Mouse (Mus musculus) layer of hippocampus, postnatal 25 days (tissue): Measurements from ENCODE around the gene Kdm1a. TPM values are rescaled to one million over a fixed set of nuclear protein-coding genes. Genes with fewer than 3 reads are reported as not detected.

Source experiments
- DNase-seq, 2 experiments: peaks; one replicate each; pipeline ENCODE4 v3.0.0; 2022; ENCODE audit warnings: mixed read lengths in 2 of 2, low spot score in 1 of 2; ENCODE audit errors: extremely low spot score in 1 of 2
- microRNA-seq, 2 experiments: library from miRNA; unstranded; fragments of <30 nt; microRNA quantifications; one replicate each; pipeline ENCODE4 v1.2.0; 2021
- total RNA-seq, 2 experiments: library from RNA; stranded (reverse); gene quantifications; 2 replicates each; pipeline ENCODE4 v1.2.3; 2021

Kdm1a gene
- total RNA-seq, 2 experiments from 2014 or later, result 97.1 to 109 TPM

DNA sequence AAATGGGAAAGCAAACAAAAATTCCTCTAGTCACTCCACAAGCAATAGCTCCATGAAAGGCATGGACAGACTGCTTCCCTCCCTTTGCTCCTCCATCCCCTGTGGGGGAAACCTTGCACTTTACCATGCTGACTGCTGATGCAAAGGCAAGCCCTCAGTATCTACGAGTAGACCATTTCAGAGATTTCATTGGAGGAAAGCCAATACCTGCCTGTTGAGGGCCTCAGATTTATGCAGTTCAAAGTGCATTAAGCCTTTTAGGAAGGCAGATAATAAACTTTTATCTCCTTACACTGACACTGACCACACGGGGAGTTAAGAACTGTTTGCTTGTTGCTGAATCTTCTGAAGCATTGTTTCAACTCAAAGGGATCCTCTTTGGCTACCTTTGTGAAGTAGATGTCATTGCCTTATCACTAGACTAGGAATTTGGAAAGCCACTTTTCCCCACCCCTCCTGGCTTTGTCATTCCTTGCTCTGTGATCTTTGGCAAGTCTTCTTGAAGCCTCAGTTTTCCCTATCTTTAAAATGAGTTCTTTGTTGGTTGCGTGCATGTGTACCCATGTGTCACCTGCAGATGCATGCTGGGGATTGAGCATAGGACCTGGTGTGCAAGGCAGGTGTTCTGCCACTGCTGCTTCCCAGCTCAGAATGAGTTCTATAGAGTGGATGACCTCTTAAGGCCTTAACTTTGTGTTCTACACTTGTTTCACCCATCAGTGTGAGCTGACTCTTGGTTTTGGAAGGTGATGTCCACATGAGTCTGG lies 56.1 kb downstream of the Kdm1a start:
- no peak for DNase-seq

DNA sequence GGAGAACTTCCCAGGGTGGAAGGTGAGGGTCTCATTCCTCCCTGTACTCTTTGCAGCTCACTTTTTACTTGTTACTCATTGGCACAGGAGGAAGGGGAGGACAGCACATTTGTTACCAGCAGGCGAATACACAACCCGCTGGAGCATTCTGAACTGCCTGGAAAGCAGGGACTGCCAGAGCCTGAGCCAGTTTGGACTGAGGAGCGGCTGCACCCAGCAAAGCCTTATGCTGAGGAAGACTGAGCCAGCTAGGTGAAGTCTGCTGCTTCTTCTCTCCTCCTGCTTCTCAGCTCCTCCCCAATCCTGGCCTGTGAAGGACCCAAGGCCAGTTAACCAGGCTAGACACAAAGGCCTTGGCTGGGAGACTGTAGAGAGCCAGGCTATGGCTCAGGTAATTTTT lies 57.4 kb downstream of the Kdm1a start:
- no peak for DNase-seq

DNA sequence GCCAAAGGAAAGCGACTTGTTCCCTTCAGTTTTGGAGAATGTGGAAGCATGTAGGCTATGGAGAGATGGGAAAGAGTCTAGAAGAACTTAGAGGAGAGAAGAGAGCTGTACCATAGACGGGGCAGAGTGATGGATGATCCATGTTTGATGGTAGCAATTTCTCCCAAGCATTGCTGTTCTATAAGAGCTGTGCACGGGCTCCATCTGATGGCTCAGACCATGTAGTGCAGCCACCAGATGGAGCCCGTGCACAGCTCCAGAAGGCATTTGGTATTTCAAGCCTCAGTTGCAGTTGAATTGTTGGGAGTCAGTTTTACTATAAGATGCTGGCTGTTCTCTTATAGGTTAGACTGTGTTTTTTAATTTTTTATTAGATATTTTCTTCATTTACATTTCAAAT lies 76.1 kb downstream of the Kdm1a start:
- DNase-seq, result peak in 1 of 2 experiments; percentile 75

DNA sequence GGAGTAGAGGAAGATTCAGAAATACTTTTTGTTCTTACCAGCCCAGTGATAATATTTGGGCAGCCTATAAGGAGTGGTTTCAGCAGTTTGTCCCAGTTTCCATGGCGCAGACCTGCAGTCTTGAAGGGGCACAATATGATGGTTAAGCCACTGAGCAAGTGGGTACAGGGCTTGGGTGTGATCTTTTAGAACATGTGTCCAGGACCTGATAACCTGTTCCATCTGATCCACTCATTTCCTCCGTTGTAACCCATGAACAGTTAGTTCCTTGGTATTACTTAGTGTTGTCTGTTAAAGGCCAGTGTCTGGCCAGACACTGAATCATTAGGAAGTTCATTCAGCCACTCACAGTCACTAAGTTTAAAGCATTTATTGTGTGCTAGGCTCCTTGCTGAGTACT lies 78.2 kb downstream of the Kdm1a start:
- DNase-seq, result no peak

DNA sequence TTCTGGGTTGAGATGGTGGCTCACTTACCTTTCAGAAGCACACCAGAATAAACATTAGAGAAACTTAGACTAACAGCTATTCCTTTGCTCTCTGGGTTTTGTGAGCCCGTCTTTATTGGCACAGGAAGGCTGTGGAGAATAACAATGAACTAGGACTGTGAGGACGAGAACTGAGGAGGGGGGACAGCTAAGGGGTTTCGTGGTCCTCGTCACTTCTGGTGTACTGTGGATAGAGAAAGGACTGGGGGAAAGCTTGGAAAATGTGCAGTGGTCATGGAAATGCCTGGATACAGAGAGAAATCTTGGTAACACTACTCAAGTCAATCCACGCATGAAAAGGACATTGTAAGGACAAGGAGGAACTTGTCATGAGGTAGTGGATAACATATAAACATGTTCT lies 80.6 kb downstream of the Kdm1a start:
- DNase-seq, result no peak

DNA sequence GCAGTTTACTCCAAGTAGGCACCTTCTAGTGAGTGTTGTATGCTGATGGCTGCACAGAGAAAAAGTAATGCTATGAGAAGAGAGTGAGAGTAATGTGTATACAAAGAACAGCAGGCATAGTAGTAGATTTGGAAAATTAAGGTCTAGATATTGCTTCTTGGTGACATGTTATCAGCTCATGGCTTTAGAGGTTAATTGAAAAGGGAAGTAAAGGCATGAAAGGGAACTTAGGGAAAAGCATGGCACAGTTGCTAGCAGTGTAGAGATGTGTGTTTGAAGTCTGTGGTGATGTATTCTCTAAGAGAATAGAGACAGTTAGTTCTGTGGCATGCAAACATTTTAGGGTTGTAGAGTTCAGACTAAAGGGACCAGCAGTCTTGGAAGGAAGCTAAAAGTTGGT lies 82.7 kb downstream of the Kdm1a start:
- no peak for DNase-seq

DNA sequence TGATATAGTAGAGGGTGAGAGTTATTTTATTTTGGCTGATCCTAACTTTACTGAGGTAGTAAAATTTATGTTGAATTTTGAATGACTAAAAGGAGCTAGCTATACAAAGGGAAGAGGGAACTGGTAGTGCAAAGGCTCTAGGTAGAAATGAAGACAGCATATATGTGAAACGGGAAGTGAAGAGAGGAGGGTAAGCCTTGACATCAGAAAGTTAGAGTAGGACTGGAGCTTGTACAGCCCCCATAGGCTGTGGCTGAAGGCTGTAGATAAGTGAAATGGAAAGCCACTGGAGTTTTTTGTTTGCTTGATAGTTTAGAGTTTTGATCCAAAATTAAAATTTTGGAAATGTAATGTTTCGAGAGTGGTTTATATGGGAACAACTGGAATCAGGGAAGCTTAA lies 83.9 kb downstream of the Kdm1a start:
- no peak for DNase-seq

DNA sequence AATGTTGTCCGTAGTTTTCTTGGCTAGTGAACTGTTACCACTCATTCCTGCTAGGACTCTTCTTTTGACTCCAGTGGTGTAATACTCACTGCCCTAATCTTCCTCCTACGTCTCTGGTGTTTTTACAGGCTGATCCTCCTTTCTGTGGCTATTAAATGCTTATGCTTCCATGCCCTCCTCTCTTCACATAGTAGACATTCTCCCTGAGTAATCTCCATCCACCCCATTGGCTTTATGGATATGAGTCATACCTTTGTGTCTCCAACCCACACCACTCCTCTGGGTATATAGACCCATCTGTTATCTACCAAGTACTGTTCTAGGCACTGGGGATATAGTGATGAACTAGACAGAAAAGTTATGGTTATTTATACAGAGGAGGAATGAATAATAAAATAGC lies 84.4 kb downstream of the Kdm1a start:
- DNase-seq, result no peak

DNA sequence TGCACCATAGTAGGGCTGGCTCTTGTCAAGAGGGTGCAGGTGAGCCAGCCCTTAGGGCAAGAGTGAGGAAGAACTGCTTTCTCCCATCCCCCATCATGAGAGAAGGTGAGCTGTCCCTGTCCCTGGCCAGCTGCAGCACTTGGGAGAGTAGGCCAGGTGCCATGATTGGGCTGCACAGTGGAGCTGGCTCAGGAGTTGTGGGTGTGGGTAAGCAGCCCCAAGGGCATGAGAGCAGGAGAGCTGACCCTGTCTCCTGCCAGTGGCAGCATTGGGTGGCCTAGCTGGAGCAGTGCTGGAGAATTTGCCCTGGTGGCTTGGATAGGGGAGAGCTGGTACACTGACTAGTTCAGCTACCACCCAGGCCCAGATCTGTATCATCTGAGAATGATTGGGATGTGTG lies 89.6 kb downstream of the Kdm1a start:
- no peak for DNase-seq

DNA sequence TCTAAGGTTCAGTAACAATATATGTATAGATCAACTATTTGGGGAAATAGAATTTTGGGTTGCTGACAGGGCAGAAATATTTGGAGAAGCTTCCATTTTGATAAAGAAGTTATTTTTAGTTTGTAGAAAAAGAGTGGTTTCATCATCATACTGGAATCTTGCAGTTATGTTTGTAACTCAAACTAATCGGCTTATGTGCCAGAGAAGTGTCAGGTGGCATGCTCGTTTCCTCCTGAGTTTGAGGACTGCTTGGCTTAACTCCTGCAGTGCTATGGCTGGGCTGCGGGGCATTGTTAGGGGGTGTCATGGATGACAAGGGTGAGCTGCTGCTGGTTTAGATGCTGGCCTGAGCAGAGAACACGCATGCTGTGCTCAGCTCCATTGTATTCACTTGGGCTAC lies 90.8 kb downstream of the Kdm1a start:
- DNase-seq, result no peak

DNA sequence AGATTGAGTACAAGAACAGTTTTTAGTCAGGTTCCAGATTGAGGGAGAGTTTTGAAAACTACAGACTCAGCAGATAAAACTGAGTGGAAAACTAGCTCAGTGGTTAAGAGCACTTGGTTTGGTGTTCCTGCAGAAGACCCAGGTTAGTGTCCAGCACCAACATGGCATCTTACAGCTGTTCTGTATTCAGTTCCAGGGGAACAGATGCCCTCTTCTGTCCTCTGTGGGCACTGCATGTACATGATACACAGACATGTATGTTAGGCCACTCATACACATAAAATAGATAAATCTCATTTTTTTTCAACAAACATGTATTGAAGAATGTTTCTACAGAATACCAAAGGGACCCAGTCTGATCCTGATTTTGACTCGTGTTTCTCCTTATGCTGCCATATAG lies 92.7 kb downstream of the Kdm1a start:
- DNase-seq, result no peak

DNA sequence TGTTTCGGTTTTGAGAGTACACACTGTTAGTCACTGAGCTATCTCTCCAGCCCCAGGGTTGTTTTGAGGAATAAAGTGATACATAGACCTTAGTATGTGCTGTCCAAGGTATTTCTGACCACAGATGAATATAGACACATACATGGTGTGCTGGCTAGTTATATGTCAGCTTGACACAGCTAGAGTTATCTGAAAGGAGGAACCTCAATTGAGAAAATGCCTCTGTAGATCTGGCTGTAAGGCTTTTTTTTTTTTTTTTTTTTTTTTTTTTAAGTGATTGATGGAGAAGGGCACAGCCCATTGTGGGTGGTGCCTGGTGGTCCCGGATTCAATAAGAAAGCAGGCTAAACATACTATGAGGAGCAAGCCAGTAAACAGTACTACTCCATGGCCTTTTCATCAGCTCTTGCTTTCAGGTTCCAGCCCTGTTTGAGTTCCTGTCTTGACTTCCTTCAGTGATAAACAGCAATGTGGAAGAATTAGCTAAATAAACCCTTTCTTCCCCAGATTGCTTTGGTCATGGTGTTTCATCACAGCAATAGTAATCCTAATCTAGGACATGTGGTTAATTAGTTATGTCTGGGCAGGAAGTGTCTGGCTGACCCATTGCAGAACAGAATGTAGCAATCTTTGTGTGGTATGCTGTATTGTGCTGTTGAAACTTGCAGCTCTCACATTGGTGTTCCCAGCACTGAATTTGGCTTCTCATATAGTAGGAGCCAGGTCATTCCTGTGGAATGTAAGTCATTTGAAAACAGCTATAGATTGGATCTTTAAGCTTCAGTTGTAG lies 96.9 kb downstream of the Kdm1a start:
- no peak for DNase-seq

Small RNAs within 50 kb of the gene (microRNA-seq; reads per million reads assigned to microRNA genes)
- 0 reads per million in 2 experiments for gene Gm22180

Other genes with a start within 250 kb of the Kdm1a start
- gene Htr1d, start 179.2 kb downstream of the Kdm1a start, total RNA-seq, result under 1 TPM; 0.57 to 0.75 TPM
- under 1 TPM; 0.21 to 0.54 TPM for gene 6030445D17Rik, start 140.5 kb downstream of the Kdm1a start, total RNA-seq
- 10 to 100 TPM; 82.8 to 88.1 TPM for gene Luzp1, start 133.0 kb downstream of the Kdm1a start, total RNA-seq
- gene Tex46, start 7.7 kb upstream of the Kdm1a start, total RNA-seq, result not detected
- under 1 TPM; 0.07 to 0.16 TPM for gene Lactbl1, start 19.9 kb upstream of the Kdm1a start, total RNA-seq
- gene Ephb2, start 233.3 kb upstream of the Kdm1a start, total RNA-seq, result 10 to 100 TPM; 24.0 to 29.2 TPM